Mouse (Mus musculus): ENCODE measurements around the gene Fam135a.
A peak's percentile ranks its signal among the peaks of the same experiment; 100 is the strongest.
"Not testable (repeated sequence)": the region's sequence is repeated elsewhere in the genome, so short reads cannot be mapped to it uniquely, and the experiment has no call there.

Gene Fam135a

DNA sequence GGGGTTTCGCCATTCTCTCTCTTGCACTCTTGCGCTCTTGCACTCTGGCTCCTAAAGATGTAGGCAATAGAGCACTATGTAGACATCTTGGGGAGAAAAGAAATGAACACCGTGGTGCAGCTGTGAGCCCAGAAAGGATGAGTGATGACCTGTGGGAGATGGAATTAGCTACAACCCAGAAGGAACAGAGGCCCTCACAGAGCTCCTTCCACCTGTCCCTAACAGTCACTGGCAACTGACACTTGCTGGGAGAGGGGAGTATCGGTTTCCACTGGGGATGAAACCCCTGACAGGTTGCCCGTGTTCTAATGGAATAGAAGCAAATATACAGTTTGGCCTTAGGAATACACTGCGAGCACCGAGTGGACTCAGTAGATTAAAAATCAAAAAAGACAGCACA lies 31.3 kb downstream of the Fam135a start:
- no peak for DNase-seq (ENCODE audit: low read depth, low spot score)

DNA sequence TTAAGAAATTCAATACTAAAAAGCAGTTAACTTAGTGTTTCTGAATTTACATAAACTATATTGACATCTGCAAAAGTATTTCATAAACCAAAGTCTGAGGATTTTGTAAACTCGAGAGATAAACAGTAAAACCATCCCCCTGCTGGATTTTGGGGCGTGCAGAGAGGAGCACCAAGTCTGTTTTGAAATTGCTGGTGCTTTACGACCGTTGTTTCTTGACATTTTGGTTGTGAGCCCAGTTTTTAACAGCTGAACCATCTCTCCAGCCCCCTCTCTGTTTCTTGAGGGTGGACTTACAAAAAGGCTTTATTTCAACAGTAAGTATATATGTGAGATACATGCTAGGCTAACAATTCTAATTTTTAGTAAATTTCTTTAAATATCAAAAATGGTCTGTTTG lies 33.4 kb downstream of the Fam135a start:
- DNase-seq (ENCODE audit: low read depth, low spot score) = no peak

DNA sequence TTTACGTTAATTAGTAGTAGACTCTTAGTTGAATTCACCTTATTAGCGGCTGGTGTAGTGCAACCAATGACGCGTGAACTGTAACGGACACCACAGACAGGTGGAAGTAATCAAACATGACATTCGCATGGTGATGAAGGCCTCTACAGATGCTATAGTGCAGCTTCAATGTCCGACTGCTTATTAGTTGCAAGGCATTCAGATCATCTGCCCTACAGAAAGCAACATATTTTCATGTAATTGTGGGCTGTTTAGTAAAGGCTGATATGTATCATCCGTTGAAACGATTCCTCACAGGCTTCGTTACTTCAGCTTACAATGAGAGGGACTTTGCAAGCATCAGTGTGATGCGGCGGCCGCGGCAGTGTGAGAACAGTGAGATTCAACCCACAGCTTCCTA lies 44.4 kb downstream of the Fam135a start:
- DNase-seq (ENCODE audit: low read depth, low spot score) = no peak

DNA sequence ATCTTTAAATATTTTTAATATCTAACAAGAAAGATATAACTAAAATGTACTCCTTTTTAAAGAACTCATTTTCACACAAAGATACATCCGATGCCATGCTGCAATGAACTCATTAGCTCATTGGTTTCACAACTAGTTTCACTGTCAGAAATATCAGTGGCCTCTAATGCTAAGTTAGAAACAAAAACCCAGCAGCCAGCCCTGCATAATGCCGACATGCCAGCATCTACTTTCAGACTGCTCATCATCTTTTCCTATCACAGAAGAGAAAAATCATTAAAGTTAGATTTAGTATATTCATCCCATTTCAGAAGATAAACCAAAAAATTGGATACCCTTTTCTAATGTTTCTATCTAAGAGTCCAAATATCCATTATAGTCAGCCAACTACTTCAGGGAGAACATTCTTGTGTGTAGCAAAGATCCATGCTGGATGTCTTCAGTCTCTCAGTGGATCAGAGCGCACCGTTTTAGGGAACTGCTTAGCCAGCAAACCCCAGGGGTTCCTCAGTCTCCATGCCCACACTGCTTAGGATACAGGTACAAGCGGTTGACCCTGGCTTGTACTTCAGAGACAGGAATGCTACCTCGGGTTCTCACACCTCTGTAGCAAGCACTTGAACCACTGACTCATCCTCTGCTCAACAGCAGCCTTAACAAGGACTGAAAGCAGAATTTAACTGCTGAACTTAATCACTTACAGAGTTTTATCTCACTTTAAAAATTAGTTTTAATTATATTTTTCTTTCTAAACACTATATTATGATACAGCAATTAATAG lies 53.2 kb downstream of the Fam135a start:
- no peak for DNase-seq (ENCODE audit: low read depth, low spot score)

DNA sequence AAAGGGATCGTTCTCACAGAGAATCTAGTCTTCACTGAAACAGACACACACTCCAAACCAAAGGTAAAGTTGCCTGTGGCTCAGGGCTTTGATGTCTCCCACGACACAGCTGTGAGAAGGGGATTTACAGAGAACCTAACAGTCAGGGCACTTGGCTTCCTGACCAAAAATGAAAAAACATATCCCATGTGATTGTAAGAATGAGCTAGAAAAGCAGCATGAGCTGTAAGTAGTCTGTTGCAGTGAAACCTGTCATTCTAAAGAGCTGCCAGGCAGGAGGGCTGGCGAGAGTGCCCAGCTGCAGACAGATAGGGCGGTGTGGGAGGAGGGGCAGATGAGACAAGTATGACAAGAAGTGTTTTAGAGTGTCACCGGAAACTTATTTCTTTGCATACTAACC lies 54.5 kb downstream of the Fam135a start:
- DNase-seq (ENCODE audit: low read depth, low spot score) = no peak

DNA sequence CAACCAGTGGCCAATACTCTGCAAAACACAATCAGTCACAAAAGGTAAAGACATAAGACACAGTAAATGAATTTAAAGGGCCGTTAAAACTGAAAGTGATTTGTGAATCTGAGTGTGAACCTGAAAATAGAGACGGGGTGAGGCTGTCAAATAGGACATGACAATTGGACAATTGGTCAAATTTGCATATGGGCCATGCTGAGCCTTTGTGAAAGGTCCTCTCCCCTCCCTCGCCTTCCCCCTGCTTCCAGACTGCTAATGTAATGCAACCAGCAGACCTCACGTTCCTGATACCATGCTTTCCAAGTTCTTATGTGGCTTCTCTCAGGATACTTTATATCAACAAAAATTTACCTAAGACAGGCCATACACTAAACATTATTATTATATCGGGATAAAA lies 57.1 kb downstream of the Fam135a start:
- DNase-seq (ENCODE audit: low read depth, low spot score) = no peak

DNA sequence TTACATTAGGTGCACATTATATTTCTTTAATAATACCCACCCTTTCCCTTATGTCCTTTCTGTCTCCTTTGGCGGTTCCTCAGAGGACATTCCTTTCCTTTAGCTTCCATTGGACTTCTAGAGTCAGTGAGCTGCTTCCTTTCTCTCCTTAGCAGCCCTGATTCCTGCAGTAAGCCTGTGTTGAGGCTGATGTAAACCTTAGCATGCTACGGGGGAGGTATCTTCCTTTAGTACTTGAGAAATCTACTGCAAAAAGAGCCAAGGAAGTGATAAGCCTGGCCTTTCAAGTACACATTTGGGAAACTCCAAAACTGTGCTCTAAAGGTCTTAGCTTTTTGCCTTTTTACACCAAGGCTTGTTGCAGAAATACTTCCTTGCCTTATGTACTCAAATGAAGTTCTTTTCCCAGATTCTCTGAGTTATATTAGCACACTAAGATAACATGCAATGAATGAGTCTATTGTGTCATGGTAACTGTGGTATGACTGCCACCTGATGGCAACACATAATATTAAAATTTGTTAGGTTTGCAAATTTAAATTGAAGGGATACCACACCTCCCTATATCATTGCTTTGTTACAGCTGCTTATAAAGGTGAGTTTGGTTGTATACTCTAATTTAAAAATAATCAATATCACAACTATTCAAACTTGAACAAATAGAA lies 66.2 kb downstream of the Fam135a start:
- no peak for DNase-seq (ENCODE audit: low read depth, low spot score)

DNA sequence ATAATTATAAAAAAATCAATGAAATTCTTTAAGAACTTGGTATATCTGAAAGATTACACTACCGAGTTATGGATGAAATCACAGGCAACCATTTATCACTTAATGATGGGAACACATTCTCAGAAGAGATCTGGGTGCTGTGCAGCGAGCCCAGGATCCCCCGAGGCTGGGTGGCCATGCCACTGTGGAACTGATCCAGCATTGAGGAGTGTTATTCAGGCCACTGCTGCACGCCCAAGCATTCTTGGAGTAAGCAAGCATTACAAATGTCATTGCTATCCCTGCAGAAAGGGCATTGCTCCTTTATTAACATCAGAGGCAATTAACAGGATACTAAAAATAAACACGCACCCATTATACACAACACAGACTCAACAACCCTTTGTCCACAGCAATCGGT lies 89.3 kb downstream of the Fam135a start:
- no peak for DNase-seq (ENCODE audit: low read depth, low spot score)

DNA sequence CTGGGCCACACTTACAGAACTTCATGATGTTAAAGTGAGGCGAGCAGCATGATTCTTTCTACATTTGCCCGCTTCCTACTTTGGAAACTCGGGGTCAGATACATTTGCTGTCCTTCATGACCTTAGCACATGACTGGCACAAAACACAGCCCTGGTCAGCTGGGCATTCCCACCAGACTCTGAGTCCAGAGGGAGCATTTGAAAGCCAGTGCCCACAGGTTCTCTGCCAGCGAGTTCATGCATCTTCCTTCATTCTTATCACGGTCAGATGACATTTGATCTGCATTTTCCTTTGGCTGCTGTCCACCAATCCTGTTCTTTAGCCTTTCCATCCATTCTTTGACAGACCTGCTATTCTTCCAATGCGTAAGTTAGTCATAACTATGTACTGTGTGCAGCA lies 90.1 kb downstream of the Fam135a start:
- no peak for DNase-seq (ENCODE audit: low read depth, low spot score)

DNA sequence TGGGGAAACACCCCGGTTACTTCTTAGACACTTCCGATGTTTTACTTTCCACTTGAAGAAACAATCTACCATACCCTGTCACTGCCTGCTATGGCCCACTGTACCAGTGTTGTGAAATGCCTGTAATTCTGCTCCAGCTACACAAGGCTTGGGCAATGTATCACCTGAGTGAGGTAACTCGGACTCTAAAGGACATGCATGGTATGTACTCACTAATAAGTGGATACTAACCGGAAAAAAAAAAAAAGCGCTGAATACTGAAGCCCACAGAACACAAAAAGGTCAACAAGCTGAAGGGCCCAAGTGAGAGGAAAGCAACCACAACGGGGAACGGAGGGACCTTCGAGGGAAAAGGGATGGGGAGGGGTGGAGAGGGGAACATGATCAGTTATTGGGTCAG lies 92.5 kb downstream of the Fam135a start:
- DNase-seq (ENCODE audit: low read depth, low spot score) = no peak

DNA sequence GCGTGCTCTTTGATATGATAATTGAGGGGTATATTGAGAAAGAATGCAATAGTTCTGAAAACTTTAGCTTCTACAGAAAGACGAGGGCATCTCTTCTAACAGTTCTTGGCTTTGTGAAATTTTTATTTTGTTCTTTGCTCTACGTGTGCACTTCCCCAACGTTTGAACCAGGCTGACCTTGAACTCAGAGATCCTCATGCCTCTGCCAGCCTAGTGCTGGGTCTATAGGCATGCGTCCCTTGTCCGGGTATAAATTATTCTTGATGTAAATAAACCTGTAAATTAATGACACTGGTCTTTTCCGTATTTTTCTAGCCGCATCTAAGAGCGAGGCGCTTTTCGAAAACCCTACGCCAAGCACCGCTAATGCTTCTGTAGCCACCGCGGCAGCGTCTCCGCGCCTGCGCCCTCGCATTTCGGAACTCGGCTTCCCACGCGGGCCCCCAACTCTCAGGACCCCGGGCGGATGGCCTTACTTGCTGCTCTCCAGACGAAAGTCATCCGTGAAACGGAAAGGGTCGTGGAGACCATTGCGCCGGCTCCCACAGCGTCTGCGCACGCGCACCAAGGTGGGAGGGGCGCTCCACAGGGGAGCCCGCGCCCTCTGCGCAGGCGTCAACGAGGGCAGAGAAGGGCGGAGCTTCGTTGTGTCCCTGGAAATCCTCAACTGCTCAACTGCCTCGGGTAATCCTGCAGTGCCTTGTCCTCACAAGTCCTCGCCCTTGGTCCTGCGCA lies 94.9 kb downstream of the Fam135a start, which contains the start of gene Sdhaf4:
Gene Sdhaf4, minus strand, starts transcription at position 587 of the 735 bp plus-strand sequence.
- DNase-seq (ENCODE audit: low read depth, low spot score) = peak; percentile 82

DNA sequence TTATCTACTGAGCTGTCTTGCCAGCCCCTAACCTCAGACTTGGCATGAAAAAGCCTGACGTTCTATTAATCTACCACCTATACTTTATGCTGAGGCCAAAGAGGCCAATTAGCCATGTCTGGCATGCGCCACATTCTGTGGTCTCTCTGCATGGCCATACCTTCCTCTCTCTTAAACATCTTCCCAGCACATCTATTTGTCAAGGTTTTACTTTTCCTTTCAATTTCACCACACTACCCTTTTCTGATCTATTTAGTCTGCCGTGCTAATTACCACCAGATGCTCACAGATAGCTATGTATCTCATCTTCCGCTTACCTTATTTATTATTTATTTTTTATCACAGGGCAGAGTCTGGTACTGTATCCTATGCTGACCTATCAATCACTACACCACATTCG lies 100.8 kb downstream of the Fam135a start:
- DNase-seq (ENCODE audit: low read depth, low spot score) = no peak

DNA sequence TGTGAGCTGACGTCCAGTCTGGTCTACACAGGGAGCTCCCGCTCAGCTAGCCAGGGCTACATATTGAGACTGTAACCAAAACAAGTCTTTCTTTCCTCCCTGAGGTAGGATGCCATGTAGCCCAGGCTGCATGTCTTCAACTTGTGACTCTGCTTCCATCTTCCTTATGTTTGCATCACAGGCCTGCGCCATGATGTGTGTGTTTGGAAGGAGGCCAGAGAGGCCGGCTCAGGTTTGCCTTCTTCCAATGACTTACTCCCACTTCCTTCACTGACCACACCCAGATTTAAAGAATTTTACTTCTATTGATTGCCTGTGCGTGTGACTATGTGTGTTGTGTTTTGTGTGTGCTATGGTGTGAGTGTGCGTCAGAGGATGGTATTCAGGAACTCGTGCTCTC lies 101.3 kb downstream of the Fam135a start:
- no peak for DNase-seq (ENCODE audit: low read depth, low spot score)

DNA sequence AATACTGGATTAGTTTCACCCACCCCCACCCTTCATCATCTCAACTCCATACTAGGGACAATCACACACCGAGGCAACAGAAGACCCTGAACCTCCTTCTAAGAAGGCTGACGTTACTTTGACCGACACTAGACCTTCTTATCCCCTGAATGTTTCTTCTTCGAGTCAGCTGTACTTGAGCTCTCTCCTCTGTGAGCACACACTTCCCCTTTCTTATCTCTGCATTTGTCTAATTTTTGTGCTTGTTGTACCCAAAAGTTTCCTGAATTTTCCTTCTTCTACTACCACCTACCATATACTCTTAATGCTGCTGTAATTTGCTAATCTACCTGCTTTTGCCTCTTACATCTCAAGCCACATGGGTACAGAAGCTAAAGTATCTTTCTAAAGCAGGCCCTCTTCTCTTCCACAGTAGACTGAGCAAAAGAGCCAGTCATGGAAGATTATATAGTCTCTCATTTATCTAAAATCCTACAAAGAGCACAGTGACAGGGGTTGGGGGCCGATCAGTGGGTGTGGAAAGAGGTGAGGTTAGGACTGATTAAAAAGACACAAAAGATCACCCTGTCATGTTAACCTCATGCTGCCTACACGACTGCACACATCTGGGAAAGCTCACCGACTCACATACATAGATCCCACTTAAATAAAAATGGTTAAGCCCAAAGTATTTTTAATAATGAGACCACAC lies 101.9 kb downstream of the Fam135a start:
- no peak for DNase-seq (ENCODE audit: low read depth, low spot score)

DNA sequence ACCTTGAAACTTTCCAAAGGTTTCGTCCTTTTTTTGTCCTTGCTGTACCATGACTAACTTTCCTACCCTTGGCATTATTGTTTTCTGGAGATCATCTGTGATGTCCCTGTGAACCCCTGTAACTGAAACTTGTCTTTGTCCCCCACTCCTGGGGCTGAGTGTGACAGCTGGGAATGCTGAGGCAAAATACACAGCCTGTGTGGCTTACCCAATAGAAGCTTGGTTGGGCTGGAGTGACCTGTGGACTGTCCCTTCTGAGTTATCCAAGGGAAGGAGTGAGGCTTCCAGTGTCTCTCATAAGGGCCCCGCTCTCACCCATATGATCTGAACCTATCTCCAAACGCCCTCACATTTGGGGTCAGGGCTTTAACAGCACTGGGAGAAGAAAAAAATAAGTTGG lies 102.6 kb downstream of the Fam135a start:
- DNase-seq (ENCODE audit: low read depth, low spot score) = no peak

DNA sequence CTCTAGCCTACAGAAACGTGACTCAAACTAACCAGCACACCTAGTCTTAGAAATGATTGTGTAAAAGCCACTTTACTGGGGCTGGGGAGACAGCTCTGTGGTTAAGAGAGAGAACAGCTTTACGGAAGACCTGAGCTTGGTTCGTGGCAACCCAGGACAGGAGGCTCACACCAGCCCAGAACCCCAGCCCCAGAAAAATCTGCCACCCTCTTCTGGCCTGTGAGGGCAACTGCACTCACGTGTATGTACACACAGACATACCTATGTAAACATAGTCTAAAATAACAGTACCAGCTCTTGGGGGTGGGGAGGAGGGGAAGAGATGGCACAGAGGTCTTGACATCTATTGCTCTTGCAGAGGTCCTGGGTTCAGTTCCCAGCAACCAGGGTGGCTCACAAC lies 104.7 kb downstream of the Fam135a start:
- no peak for DNase-seq (ENCODE audit: low read depth, low spot score)

DNA sequence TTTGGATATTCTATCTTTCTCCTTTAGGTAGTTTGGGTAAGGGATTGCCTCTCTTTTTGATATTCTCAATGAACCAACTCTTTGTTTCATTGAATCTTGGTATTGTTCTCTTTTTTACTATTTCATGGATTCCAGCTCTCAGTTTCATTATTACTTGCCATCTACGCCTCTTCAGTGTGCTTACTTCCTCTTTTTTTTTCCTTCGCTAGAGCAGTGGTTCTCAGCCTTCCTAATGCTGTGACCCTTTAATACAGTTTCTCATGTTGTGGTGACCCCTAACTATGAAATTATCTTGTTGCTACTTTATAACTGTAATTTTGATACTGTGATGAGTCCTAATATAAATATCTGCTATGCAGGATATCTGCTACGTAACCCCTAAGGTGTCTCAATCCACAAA lies 117.0 kb downstream of the Fam135a start:
- no peak for DNase-seq (ENCODE audit: low read depth, low spot score)

DNA sequence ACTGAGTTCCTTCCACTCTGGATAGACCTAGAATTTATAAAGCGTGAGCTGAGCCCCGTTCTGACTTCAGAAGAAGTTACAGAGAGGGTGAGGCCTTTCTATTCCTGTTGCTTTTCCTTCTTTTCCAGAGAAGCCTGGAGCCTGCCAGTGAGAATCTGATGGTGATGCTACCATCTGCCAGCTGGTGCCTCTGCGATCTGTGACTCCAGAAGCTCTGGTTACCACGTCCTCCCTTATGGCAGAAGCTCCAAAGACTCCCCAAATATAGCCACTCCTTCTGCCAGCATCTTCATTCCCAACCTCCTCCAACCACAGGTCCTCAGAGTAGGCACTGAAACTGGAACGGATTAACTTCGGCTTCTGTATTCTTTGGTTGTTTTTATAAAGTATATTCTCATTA lies 121.9 kb downstream of the Fam135a start:
- DNase-seq (ENCODE audit: low read depth, low spot score) = no peak

DNA sequence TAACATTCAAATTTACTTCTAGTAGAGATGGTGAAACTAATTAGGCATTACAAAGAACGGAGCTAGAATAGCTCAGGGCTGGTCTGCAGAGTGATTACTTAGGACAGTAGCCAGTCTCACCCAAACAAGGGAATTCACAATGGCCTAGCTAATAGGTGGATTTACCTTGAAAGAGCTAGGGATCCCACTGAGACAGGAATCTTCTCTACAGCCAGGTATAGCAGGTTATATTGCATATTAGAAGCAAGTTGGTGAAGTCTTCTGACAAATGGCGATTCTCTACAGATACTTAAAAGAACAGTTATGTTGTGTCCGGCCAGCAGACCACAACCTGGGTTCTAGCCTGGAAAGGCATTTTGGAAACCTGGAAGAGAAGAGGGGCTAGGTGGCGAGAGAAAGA lies 129.0 kb downstream of the Fam135a start:
- DNase-seq (ENCODE audit: low read depth, low spot score) = not testable (repeated sequence)

DNA sequence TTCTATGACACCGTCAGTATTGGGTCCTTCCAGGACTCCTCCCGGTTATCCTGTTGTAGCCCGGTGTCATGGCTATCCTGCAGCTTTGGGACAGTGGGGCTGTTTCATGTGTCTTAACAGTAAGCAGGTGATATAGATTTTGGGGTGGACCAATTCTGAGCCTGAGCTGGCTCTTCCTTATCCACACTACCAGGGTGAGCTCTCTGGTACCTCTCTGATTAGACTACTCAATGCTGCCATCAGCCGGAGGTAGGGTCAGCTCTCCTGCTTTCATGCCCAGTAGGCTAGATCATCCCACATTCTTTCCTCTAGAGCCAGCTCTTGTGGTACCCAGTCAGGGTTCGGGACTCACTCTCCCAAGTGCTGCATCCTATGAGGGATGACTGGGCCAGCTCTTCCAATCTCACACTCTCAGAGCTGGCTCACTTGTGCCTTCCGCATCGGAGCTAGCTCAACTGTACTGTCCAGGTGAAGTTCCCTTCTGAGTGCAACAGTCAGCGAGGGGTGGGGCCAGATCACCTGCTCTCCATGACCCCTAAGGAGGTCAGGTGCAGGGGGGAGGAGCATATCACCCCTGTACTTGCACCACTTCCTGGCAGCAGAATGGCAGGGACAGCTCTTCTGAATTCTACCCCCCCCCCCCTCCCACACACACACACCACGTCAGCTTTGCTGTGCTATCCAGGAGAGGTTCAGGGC lies 132.0 kb downstream of the Fam135a start:
- DNase-seq (ENCODE audit: low read depth, low spot score) = no peak

DNA sequence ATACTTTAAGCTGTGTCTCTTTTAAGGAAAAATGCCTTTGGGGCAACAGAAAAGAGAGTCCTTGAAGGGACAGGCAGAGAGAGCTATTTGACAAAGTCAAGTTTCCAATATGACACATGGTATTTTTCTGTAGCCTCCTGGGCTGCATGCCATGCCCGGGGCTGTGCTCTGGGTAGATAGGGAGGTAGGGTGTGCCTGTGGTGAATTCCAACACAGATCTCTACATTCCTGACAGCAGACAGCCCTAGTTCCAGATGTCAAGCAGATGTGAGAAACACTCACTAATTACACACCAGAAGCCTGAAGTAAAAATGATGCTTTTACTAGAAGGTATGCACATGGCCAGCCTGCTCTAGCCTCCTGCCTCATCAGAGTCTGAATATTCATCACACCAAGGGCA lies 133.9 kb downstream of the Fam135a start:
- DNase-seq (ENCODE audit: low read depth, low spot score) = no peak
